Mouse (Mus musculus) myocyte (in vitro differentiated cells): ENCODE measurements around the gene Pcolce2. TPM values are rescaled to one million over a fixed set of nuclear protein-coding genes. Genes with fewer than 3 reads are reported as not detected.

Experiments used
- H3K27me3 ChIP-seq: one replicate; pipeline ENCODE4 v1.6.1; 2011; ENCODE audit not compliant: control insufficient read depth, insufficient read depth, insufficient read length
- H3K36me3 ChIP-seq: one replicate; pipeline ENCODE4 v1.6.1; 2011; ENCODE audit not compliant: control insufficient read depth, insufficient read depth
- H3K4me2 ChIP-seq: one replicate; pipeline ENCODE4 v1.6.1; 2011; ENCODE audit warnings: low read depth, control low read depth
- H3K4me3 ChIP-seq: one replicate; pipeline ENCODE4 v1.5.1; 2011; ENCODE audit warnings: mild to moderate bottlenecking, control low read depth, moderate library complexity
- H3K79me2 ChIP-seq: one replicate; pipeline ENCODE4 v1.6.1; 2011; ENCODE audit not compliant: control insufficient read depth, insufficient read depth
- H3ac ChIP-seq: one replicate; pipeline ENCODE4 v1.6.1; 2011; ENCODE audit not compliant: control insufficient read depth, insufficient read length
- CEBPB ChIP-seq: IDR thresholded peaks from 2 replicates; pipeline ENCODE4 v1.6.1; 2011; ENCODE audit warnings: mild to moderate bottlenecking, moderate library complexity; ENCODE audit not compliant: poor library complexity, insufficient read depth, severe bottlenecking
- E2F4 ChIP-seq: IDR thresholded peaks from one replicate; pipeline ENCODE4 v1.6.1; 2011; ENCODE audit warnings: mild to moderate bottlenecking, control low read depth, moderate library complexity; ENCODE audit not compliant: insufficient read depth
- MAX ChIP-seq: IDR thresholded peaks from one replicate; pipeline ENCODE4 v1.6.1; 2011; ENCODE audit warnings: low read depth, mild to moderate bottlenecking, control low read depth
- MYOD1 ChIP-seq, 3 experiments: IDR thresholded peaks; one replicate each; pipeline ENCODE4 v1.6.1; 2011; ENCODE audit warnings: control low read depth in 2 of 3, low read depth in 2 of 3, mild to moderate bottlenecking in 2 of 3, moderate library complexity in 1 of 3; ENCODE audit not compliant: insufficient read length in 2 of 3, control insufficient read depth in 1 of 3
- MYOG ChIP-seq, 3 experiments: IDR thresholded peaks; one replicate each; pipeline ENCODE4 v1.6.1; 2011; ENCODE audit warnings: control low read depth in 2 of 3, low read depth in 2 of 3, mild to moderate bottlenecking in 2 of 3; ENCODE audit not compliant: insufficient read length in 2 of 3, control insufficient read depth in 1 of 3, insufficient read depth in 1 of 3
- POLR2A ChIP-seq: IDR thresholded peaks from one replicate; pipeline ENCODE4 v1.6.1; 2011; ENCODE audit warnings: low read depth, mild to moderate bottlenecking, control low read depth, moderate library complexity; ENCODE audit not compliant: insufficient read length
- POLR2AphosphoS2 ChIP-seq: IDR thresholded peaks from one replicate; pipeline ENCODE4 v1.6.1; 2011; ENCODE audit warnings: low read depth, control low read depth; ENCODE audit not compliant: insufficient read length
- REST ChIP-seq: IDR thresholded peaks from one replicate; pipeline ENCODE4 v1.6.1; 2011; ENCODE audit warnings: mild to moderate bottlenecking, control low read depth, moderate library complexity; ENCODE audit not compliant: insufficient read depth, insufficient read length
- SRF ChIP-seq: IDR thresholded peaks from one replicate; pipeline ENCODE4 v1.6.1; 2011; ENCODE audit warnings: low read depth; ENCODE audit not compliant: control insufficient read depth, insufficient read length
- TCF12 ChIP-seq: IDR thresholded peaks from one replicate; pipeline ENCODE4 v1.6.1; 2011; ENCODE audit warnings: mild to moderate bottlenecking, control low read depth; ENCODE audit not compliant: poor library complexity, insufficient read depth, severe bottlenecking
- TCF3 ChIP-seq: IDR thresholded peaks from one replicate; pipeline ENCODE4 v1.6.1; 2011; ENCODE audit warnings: low read depth, control low read depth; ENCODE audit not compliant: insufficient read length
- USF1 ChIP-seq: IDR thresholded peaks from one replicate; pipeline ENCODE4 v1.6.1; 2011; ENCODE audit warnings: low read depth, mild to moderate bottlenecking, control low read depth, moderate library complexity
- polyA plus RNA-seq: library from polyadenylated mRNA; unstranded; fragments of >200 nt; fragmentation: generic; extraction: Trizol; gene quantifications from one replicate; pipeline ENCODE4 v1.2.1, GENCODE M21; 2012; ENCODE audit warnings: missing spikeins

Gene Pcolce2
- polyA plus RNA-seq, 1 experiment, result 13.9 TPM

DNA sequence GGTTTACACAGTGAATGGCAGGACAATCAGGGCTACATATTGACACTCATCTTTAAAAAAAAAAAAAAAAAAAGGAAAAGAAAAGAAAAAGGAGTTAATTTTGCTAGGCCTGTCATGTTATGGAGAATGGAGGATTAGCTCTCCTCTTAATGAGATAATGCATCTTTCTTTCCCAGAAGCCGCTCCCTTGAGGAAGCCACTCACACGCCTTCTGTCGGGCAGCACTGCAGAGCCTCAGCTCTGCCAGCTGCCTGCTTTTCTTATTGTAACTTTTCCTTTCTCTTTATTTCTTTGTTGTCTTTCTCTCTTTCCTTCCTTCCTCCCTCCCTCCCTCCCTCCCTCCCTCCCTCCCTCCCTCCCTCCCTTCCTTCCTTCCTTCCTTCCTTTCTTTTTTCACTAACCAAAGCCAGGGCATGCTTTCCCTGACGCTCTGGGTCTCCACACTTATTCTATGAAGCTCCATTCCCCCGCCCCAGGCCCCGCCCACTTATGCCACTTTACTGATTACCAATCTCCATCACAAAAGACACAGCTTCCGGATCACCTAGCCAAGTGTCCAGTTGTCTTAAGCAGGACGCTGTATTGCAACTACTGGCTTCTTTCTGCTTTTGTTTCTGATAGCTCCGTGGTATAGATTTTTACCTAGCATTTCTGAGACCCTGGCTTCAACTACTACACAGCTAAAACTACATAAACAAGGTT lies 23.8 kb upstream of the Pcolce2 start:
- no peak overlapping the region for H3K4me2 ChIP-seq
- no peaks in the 10 kb centered on the region for H3K36me3 ChIP-seq
- no peak overlapping the region for H3K4me3 ChIP-seq
- no peaks in the 10 kb centered on the region for H3K27me3 ChIP-seq
- no peak overlapping the region for H3ac ChIP-seq
- no peaks in the 10 kb centered on the region for H3K79me2 ChIP-seq
- TF ChIP-seq MYOD1 (IDR thresholded peaks at IDR 0.05; ENCODE audit: control insufficient read depth in 1 of 3, insufficient read length in 2 of 3, low read depth in 2 of 3), result no peak
- TF ChIP-seq TCF12, result no peak
- TF ChIP-seq POLR2A, result no peak
- TF ChIP-seq REST, result no peak
- TF ChIP-seq CEBPB, result no peak
- TF ChIP-seq MAX, result no peak
- no peak for TF ChIP-seq MYOG (IDR thresholded peaks at IDR 0.05; ENCODE audit: control insufficient read depth in 1 of 3, insufficient read depth in 1 of 3, insufficient read length in 2 of 3, low read depth in 2 of 3)

DNA sequence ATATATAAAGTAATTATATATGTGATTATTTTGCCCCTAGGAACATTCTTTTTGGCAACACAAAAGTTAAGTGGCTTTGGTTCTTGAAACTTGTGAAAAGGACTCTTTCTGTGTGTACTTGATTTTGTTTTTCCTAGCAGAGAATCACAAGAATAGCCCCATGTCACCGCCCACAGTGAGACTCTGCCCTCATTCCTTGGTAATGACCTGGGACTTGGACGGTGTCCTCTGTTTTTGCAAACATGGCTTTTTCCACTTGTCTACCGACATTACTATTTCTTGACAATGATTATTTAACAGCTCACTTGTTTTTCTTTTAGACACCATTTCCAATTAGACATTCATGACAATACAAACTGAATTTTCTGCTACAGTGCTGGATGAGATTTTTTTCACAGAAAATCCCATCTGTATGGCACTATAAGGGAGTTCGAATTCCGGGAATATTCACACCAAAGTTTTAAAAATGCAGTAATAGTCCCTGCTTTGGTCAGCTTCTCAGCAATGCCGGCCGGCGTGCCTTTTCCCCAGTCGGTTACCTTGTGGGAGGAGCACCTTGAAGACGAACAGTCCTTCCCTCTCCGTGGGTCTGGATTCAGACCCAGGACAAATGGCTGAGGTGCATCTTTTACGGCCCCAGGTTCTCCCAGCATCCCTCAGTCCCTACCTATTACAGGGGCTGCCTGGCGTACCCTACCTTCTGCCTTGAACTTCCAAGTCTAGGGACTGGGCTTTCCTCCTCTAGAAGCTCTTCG lies 22.4 kb upstream of the Pcolce2 start:
- H3K36me3 ChIP-seq, result no peaks in the 10 kb centered on the region
- H3K4me3 ChIP-seq, result no peak overlapping the region
- TF ChIP-seq E2F4 (no peak), USF1 (no peak), MAX (no peak), TCF3 (no peak), CEBPB (no peak), POLR2A (no peak), REST (no peak), MYOG (IDR thresholded peaks at IDR 0.05; ENCODE audit: control insufficient read depth in 1 of 3, insufficient read depth in 1 of 3, insufficient read length in 2 of 3, low read depth in 2 of 3) (no peak), TCF12 (no peak), SRF (no peak), MYOD1 (IDR thresholded peaks at IDR 0.05; ENCODE audit: control insufficient read depth in 1 of 3, insufficient read length in 2 of 3, low read depth in 2 of 3) (no peak), POLR2AphosphoS2 (no peak)

DNA sequence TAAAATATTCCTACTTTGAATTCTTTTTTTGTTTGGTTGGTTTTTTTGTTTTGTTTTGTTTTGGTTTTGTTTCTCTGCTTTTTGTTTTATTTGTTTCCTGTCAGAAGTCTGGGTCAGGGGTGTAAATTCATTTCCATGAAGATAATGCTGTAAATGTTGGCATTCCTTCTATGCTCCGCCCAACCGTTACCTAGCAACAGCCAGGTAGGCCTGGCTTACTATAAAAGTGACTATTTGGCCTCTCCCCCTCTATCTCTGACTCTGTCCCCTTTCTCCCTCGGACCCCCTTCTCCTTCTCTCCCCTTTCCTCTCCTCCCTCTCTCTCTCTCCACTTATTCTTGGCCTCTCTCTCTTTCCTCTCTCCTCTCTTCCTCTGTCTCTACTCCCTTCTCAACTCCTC lies 21.4 kb upstream of the Pcolce2 start:
- Histone ChIP-seq H3K4me2 (no peak overlapping the region), H3ac (no peak overlapping the region), H3K4me3 (no peak overlapping the region), H3K79me2 (no peaks in the 10 kb centered on the region), H3K36me3 (no peaks in the 10 kb centered on the region), H3K27me3 (no peaks in the 10 kb centered on the region)
- TF ChIP-seq REST, result no peak
- TF ChIP-seq POLR2AphosphoS2, result no peak
- TF ChIP-seq CEBPB, result no peak
- TF ChIP-seq MYOG (IDR thresholded peaks at IDR 0.05; ENCODE audit: control insufficient read depth in 1 of 3, insufficient read depth in 1 of 3, insufficient read length in 2 of 3, low read depth in 2 of 3), result no peak
- TF ChIP-seq SRF, result no peak
- no peak for TF ChIP-seq MAX
- TF ChIP-seq TCF3, result no peak
- TF ChIP-seq E2F4, result no peak
- no peak for TF ChIP-seq MYOD1 (IDR thresholded peaks at IDR 0.05; ENCODE audit: control insufficient read depth in 1 of 3, insufficient read length in 2 of 3, low read depth in 2 of 3)
- no peak for TF ChIP-seq TCF12
- TF ChIP-seq POLR2A, result no peak
- TF ChIP-seq USF1, result no peak

More for the DNA sequence above, 22.4 kb upstream of the Pcolce2 start:
- Histone ChIP-seq H3K79me2 (no peaks in the 10 kb centered on the region), H3K27me3 (no peaks in the 10 kb centered on the region), H3ac (no peak overlapping the region), H3K4me2 (no peak overlapping the region)

DNA sequence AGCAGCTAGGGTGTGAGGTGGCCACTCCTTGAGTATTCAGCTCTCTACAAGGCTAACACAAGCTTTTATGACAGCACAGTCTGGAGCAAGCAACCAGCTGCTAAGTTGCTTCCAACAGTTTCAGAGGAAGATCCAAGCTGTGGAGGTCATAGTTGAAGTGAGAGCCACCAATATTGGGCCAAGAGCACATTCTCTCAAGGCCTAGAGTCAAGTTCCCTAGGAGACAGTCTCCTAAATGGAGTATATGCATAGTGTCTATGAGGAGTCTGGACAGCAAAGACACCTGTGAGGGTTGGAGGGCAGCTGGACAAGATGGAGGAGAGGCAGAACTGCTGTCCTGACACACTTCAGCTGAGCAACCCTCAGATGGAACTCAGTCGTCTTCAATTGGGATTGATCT lies 18.8 kb upstream of the Pcolce2 start:
- no peaks in the 10 kb centered on the region for H3K79me2 ChIP-seq
- H3ac ChIP-seq, result no peak overlapping the region
- no peaks in the 10 kb centered on the region for H3K36me3 ChIP-seq
- H3K4me3 ChIP-seq, result no peak overlapping the region
- no peaks in the 10 kb centered on the region for H3K27me3 ChIP-seq
- TF ChIP-seq MAX (no peak), REST (no peak), POLR2A (no peak), TCF3 (no peak), POLR2AphosphoS2 (no peak), SRF (no peak), MYOG (IDR thresholded peaks at IDR 0.05; ENCODE audit: control insufficient read depth in 1 of 3, insufficient read depth in 1 of 3, insufficient read length in 2 of 3, low read depth in 2 of 3) (no peak), TCF12 (no peak), MYOD1 (IDR thresholded peaks at IDR 0.05; ENCODE audit: control insufficient read depth in 1 of 3, insufficient read length in 2 of 3, low read depth in 2 of 3) (no peak), USF1 (no peak)
- H3K4me2 ChIP-seq, result no peak overlapping the region
